Mouse (Mus musculus) lung, postnatal 36 days (tissue): ENCODE measurements around the gene Pmm1.
"Not testable (repeated sequence)": the region's sequence is repeated elsewhere in the genome, so short reads cannot be mapped to it uniquely, and the experiment has no call there.

Experiments
- DNase-seq: peaks from one replicate; pipeline ENCODE4 v3.0.0; 2022; ENCODE audit warnings: mixed read lengths

Gene Pmm1

DNA sequence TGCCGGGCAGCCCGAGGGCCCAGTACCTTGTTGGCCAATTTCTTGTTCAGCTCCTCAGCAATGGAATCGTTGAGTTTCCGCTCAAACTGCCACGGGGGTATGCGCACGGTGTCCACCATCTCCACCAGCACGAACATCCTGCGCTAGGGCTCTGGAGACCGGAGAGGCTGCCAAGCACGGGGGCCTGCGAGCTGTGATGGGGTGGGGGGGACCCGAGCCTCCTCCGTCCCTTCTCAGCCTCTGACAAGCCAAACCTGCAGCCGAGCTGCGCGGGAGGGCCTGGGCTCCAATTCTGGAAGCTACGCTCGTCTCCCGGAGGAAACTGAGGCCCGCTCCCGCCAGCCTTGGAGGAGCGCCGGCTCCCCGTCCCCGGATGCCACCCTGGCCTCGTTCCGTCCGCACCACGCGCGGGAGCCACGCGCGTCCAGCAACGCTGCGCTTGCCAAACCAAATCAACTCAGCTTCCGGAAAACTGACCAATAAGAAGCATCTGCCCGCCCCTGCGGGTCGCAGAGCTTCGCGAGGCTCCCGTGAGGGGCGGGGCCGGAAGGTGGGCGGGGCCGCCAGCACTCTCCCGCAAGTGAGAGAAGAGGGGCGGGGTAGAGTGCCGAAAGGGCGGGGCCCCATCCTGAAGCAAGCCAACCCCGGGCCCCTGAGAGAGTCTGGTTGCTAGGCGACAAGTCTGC is 34.8 kb downstream of the Pmm1 start, which contains the start of gene Polr3h:
Gene Polr3h (minus strand): TSS at position 481 of the 686 bp plus-strand sequence.
- DNase-seq = peak; percentile 98

DNA sequence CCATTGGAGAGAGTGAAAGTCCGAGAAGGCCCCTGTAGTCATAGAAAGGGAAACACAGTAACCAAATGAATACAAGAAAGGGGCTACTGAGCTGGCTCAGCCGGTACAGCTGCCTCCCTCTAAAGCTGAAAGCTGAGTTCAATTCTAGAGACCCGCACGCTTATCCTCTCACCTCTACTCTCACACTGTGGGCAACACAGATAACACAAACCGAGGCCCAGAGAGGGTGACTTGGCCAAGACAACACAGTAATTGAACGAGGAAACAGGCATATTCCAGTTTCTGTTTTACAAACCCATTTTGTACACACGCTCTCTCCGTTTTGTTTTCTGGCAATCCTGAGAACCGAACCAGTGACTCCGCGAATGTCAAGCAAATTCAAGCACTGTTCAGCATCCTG is 35.8 kb downstream of the Pmm1 start:
- DNase-seq = no peak

DNA sequence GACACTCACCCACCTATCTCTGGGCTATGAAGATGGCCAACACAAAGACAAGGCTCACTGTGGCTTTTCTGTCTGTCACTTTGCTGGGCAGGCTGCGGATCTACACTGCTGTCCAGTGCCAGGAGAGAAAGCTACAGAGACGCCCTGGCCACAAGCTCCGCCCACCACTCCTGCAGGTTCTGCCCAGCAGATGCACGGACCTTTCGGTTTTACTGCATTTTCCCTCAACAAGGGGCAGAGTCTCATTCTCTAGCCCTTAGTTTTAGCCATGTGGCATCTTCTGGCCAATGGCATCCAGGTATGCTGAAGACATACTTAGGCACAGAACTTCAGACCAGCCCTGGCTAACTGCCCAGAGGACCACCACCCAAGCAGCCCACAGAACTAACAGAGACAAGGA is 39.5 kb downstream of the Pmm1 start:
- peak; percentile 25 for DNase-seq

DNA sequence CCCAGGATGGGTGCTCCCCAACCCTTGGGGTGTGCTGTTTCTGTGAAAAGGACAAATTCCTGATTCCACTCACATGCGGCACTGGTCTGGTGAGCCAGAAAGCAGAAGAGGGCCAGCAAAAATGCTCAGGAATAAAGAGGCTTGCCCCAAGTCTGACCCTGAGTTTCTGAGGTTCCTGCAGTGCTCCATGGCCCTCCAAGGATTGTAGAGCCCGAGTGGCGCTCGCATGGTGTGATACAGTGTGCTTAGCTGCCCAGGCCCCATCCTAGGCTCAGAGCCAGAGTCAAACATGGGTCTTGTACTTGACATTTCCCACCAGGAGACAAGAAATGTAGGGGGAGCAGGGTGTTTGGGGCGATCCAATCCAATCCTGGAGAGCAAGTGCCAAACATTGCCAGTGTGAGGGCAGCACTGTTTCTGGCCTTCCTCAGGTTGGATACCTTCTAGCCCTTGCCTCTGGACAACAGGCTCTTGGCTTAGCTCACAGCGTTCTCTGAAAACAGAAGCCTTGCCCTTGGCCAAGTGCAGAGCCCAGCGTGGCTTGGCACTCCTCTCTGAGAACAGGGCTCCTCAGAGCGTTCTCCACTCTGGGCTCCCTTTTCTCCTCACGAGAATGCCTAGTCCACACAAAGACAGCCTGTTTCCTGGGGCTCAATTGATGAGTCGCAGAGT is 40.0 kb downstream of the Pmm1 start:
- DNase-seq = no peak

DNA sequence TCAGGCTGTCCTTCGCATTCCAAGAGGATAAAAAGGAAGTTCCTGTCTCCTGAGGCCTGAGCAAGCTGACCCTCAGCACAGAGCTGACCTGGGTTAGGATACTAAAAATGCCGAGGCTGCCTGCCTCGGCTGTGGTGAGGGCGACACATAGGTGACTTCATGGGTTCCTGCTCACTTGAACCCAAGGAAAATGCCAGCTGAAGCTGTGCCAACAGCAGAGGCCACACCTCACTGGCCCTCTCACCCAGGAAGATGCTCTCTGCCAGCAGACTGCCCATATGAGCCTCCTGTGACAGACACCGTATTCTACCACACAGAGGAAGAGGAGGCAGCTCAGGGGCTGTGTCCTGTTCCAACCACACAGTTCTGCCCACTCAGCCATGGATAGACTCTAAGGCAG is 41.7 kb downstream of the Pmm1 start:
- no peak for DNase-seq

DNA sequence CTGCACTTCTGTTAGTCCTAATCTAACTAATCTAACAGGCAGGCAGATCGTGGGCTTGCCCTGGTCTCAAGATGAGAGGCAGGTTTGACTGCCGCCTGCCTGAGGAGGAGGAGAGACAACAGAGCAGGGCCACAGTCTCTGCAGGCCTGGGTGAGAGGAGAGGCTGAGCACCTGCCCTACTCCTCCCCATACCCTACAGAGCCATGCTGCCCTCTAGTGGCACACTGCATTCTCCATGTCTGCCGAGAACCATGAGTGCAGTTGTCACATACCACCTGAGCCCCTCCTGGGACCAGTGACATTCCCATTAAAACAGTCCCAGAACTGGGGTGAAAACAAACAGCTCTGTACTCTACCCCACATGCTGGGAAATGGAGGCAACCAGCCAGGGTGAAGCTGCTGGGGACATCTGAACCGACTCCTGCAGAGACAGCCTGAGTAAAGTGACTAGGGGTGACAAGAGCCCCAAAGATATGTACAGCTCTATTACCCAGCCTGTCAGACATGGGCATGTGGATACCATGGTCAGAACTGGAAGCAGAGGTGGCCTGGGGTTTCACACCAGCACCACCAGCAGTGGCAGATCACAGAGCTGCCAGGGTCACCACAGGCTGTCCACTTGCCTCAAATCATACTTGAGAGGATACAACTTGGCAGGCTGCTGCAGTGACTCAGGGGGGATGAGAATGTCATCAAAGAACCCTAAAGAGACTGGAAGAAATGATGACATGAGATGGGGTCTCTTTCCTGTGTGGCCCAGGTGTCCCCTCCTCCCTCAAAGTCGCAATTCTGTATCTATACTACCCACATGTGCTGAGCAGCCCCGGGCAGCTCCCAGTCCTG is 42.9 kb downstream of the Pmm1 start:
- peak; percentile 84 for DNase-seq

DNA sequence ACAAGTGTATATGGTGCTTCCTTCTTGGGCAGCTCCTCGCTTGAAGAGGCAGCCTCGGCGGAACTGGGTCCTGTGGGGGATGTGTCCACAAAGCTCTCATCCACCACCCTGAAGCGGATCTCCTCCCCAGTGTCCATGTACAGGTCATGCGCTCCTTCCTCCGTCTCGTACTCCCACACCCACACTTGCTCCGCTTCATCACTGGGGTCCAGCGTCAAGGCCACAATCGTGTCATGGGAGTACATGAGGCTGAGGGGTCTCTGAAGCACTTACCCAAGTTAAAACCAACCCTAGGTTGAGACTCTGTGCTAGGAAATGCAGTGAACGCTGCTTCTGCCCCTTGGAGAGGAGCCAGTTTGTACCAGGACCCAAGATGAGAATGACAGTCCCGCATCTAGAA is 43.5 kb downstream of the Pmm1 start:
- no peak for DNase-seq

DNA sequence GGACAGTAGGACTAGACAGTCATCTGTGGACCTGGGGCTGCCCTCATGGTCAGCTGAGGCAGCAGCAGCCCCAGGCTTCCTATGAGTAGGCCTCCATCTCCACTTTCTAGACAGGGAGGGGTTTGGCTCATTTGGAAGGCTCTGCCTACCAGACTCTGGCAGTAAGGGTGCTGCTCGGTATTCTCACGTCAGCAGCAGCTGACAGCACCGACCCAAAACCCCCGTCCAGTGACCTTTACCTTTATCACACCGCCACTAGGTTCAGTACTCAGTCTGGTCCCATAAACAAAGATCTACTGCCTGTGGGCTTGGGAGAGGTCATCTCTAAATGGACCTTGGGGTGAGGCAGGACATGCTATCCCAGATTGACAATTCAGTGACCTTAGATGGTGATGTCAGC is 45.1 kb downstream of the Pmm1 start:
- DNase-seq = no peak

DNA sequence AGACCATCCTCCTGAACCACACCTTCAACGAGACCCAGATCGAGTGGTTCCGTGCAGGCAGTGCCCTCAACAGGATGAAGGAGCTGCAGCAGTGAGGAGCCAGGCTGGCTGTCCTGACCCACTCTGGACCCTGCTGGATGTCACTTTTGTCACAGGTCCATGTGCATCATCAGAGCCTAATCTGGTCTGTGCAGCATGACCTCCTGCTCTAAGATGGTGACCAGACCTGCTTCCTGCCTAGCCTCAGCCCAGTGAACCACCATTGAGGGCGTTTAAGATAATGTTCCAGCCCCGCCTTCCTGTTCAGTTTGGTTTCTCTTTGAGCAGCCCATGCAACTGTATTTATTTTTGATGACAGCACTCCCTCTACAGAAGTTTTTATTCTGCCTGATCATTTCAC is 46.1 kb downstream of the Pmm1 start:
- DNase-seq = no peak

DNA sequence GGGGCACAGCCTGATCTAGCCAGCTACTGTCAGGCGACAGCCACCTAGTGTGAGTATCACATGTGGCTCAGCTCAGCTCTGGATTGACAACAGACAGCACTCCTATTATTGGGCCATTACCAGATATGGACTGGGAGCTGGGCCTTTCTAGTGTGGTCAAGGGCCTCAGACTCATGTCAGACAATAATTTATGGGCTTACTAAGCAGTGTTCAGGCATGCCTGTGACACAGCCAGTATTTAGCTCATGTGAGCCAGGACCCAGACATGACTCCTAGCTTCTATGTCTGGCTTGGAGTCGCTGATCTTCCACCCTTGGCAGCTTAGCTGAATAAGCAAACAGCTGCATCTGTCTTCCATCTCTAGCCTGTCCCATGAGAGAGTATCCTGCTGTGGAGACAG is 48.2 kb downstream of the Pmm1 start:
- no peak for DNase-seq

DNA sequence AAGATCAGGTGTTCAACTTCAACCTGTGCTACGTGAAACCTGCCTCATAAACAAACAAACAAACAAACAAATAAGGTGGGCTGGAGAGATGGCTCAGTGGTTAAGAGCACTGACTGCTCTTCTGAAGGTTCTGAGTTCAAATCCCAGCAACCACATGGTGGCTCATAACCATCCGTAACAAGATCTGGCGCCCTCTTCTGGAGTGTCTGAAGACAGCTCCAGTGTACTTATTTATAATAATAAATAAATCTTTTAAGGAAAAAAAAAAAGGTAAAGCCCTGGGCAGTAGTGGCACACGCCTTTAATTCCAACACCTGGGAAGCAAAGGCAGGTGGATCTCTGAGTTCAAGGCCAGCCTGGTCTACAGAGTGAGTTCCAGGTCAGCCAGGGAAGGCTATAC is 52.0 kb downstream of the Pmm1 start:
- DNase-seq = not testable (repeated sequence)

DNA sequence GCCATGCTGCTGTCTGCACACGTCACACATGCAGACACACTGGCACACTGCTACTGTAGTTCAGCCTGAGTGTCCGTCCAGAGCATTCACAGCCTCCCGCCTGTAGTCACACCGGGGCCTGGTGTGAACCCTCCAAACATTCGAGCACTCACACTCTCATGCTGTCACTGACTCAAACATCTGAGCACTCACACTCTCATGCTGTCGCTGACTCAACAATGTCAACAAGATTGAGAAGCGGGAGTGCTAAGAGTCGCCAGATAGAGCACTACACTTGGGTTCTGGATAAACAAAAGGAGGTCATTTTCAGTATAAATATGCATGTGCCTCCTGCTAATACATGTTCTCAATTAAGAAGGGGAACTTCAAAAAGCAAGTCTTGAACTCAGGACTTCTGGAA is 52.8 kb downstream of the Pmm1 start:
- DNase-seq = peak; percentile 22

DNA sequence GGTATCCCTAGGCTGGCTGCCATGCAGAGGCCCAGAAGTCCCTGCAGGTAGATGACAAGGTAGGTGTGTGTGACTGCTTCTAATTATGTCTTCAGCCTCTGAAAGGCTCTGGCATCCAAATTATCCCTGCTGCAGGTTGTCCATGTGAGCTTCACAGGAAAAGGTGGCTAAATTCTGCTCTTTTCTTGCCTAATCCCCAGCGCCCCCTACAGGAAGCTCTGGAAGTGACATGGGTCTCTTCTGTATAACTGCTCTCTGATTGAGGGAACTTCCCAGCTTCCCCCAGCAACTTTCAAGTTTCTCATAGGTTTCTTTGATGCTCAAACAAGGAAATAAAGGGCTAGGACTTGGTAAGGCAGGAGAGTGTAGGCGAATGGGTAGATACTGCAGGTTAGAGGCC is 55.8 kb downstream of the Pmm1 start:
- DNase-seq = peak; percentile 92
